Mouse (Mus musculus): ENCODE measurements around the gene Slc25a47. TPM values are rescaled to one million over a fixed set of nuclear protein-coding genes. Genes with fewer than 3 reads are reported as not detected.

Gene Slc25a47
- 1.5 TPM for polyA plus RNA-seq (2017; shearing (Covaris generic))

DNA sequence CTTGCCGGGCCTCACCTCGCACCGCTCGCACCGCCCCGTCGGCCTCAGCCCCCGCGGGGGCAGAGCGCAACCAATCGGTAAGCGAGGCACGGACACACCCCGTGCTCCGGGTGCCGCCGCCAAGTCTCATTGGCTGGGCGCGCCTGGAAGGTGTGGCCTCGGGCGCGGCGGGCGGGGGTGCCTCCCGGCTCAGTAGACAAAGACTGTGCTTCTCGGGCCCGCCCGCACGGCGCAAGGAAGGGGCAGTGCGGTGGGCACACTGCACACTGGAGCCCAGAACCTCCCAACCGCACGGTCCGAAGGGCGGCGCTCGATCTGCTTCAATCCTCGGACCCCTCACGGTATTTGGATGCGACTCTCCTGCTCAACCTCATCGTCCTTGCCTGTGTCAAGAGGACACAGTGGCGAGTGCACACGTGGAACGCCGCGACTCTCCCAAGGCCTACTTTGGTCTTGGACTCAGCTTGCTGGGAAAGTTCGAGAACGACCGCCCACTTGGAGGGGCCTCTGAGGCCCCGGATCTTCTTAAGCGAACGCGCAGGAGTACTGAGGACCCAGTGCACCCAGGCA lies at the start of gene Slc25a47, which contains the start of gene Slc25a29:
Gene Slc25a47 (plus strand): TSS at position 207 of the 570 bp plus-strand sequence.
Gene Slc25a29 (minus strand): TSS at position 44 of the 570 bp plus-strand sequence.

DNA sequence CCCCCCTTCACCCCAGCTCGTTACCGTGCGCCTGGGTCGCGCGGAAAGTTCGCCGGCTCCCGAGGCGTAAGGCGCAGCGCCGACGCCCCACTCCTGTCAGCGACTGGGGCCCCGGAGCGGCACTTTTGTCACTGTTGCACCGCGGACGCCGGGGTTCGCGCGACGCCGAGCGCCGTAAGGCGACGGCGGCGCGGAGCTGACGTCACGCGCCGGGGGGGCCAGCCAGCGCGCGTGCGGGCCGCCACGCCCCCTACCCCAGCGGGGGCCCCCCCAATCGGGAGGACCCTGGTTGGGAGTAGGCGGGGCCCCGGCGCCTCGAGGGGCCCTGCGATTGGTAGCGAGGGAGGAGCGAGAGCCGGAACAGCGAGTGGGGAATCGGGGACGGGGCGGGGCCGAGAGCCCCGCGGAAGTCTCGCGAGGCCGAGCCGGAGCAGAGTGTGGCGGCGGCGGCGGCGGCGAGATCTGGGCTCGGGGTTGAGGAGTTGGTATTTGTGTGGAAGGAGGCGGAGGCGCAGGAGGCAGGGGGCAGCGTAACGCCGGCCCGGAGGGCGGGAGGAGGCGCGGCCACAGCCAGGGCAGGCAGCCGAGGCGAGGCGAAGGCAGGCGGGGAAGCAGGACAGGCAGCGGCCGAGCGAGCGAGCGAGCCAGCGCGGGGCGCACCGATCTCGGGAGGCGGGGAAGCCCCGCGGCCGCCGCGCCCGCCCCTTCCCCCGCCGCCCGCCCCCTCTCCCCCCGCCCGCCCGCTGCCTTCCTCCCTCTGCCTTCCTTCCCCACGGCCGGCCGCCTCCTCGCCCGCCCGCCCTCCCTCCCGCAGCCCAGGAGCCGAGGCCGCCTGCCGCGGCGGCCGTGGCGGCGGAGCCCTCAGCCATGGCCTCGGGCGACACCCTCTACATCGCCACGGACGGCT lies 43.0 kb upstream of the Slc25a47 start, which contains the start of gene Yy1:
Gene Yy1 (plus strand): TSS at position 428 of the 907 bp plus-strand sequence.

GRCm38 (mm10) chr12:108892989-108893714 lies 57.3 kb downstream of the Slc25a47 start, which contains the start of gene Wdr25:
Wdr25 (plus strand) TSS chr12:108893631.

GRCm38 (mm10) chr12:108893715-108894431 lies 58.0 kb downstream of the Slc25a47 start, which contains the start of gene Wars:
Wars (minus strand) TSS chr12:108894174.

Other genes with a start within 250 kb of the Slc25a47 start
- 1.8 TPM for gene Degs2, start 133.7 kb upstream of the Slc25a47 start, polyA plus RNA-seq (2017; shearing (Covaris generic))
- gene Yy1, start 43.1 kb upstream of the Slc25a47 start, polyA plus RNA-seq (2017; shearing (Covaris generic)) = 14.9 TPM
- 7.5 TPM for gene Slc25a29, start 163 bp upstream of the Slc25a47 start, polyA plus RNA-seq (2017; shearing (Covaris generic))
- gene Wdr25, start 57.6 kb downstream of the Slc25a47 start, polyA plus RNA-seq (2017; shearing (Covaris generic)) = 8.7 TPM
- 36.1 TPM for gene Wars, start 58.1 kb downstream of the Slc25a47 start, polyA plus RNA-seq (2017; shearing (Covaris generic))
- gene Begain, start 232.2 kb downstream of the Slc25a47 start, polyA plus RNA-seq (2017; shearing (Covaris generic)) = 1.1 TPM